Mouse (Mus musculus) lung, postnatal 0 days (tissue): ENCODE measurements around the gene Trp53i13. TPM values are rescaled to one million over a fixed set of nuclear protein-coding genes. Genes with fewer than 3 reads are reported as not detected.
A peak's percentile ranks its signal among the peaks of the same experiment; 100 is the strongest.

Experiments
- ATAC-seq: fragments of 200-750 bp; cut with Nextera tagmentation; 2 replicates; pipeline ENCODE4 v1.8.0; 2017; ENCODE audit warnings: moderate library complexity
- DNase-seq: peaks from one replicate; pipeline ENCODE4 v3.0.0-alpha.2; 2016; ENCODE audit warnings: low spot score
- H3K27ac ChIP-seq: fragments of 300-500 bp; sonication (generic); 2 replicates; pipeline ENCODE4 v1.5.1; 2014; ENCODE audit warnings: antibody characterized with exemption, mild to moderate bottlenecking, low read length, mixed read lengths
- H3K27me3 ChIP-seq: fragments of 300-500 bp; sonication (generic); replicated peaks from 2 replicates; pipeline ENCODE4 v1.6.1; 2014; ENCODE audit warnings: low read length, mixed read lengths; ENCODE audit not compliant: insufficient read depth
- H3K36me3 ChIP-seq: fragments of 300-500 bp; sonication (generic); 2 replicates; pipeline ENCODE4 v1.6.1; 2014; ENCODE audit warnings: low read length, mixed read lengths; ENCODE audit not compliant: insufficient read depth
- H3K4me1 ChIP-seq: fragments of 300-500 bp; sonication (generic); 2 replicates; pipeline ENCODE4 v1.6.1; 2014; ENCODE audit warnings: antibody characterized with exemption, low read depth, low read length, mixed read lengths; ENCODE audit not compliant: insufficient read depth
- H3K4me2 ChIP-seq: fragments of 300-500 bp; sonication (generic); replicated peaks from 2 replicates; pipeline ENCODE4 v1.6.1; 2014; ENCODE audit warnings: low read depth, mild to moderate bottlenecking, low read length, moderate library complexity, mixed read lengths
- H3K4me3 ChIP-seq: fragments of 300-500 bp; sonication (generic); 2 replicates; pipeline ENCODE4 v1.5.1; 2014; ENCODE audit warnings: low read depth, low read length
- H3K9ac ChIP-seq: fragments of 300-500 bp; sonication (generic); replicated peaks from 2 replicates; pipeline ENCODE4 v1.6.1; 2014; ENCODE audit warnings: low read depth, mild to moderate bottlenecking
- H3K9me3 ChIP-seq: fragments of 300-500 bp; sonication (generic); 2 replicates; pipeline ENCODE4 v1.6.1; 2016; ENCODE audit warnings: low read length, mixed read lengths
- CTCF ChIP-seq: IDR thresholded peaks from 2 replicates; pipeline ENCODE4 v1.5.1; 2016; ENCODE audit warnings: antibody characterized with exemption, mild to moderate bottlenecking
- EP300 ChIP-seq: IDR thresholded peaks from 2 replicates; pipeline ENCODE4 v1.6.1; 2016; ENCODE audit warnings: antibody characterized with exemption, mild to moderate bottlenecking, control low read depth
- WGBS: fragments of 180-500 bp; shearing (Covaris S2); extraction: QIAGEN DNeasy Blood & Tissue Kit; methylation state at CpG from one replicate; pipeline ENCODE4 v1.1.7; 2014; 5-methylcytosine and 5-hydroxymethylcytosine counted together
- polyA plus RNA-seq: library from polyadenylated mRNA; unstranded; fragments of >200 nt; fragmentation: Nextera tagmentation; extraction: Ambion mirVana; gene quantifications from 2 replicates; pipeline ENCODE4 v1.2.1, GENCODE M21; 2015

The Trp53i13 gene
- polyA plus RNA-seq, 1 experiment from 2014 or later = 32.9 TPM

DNA sequence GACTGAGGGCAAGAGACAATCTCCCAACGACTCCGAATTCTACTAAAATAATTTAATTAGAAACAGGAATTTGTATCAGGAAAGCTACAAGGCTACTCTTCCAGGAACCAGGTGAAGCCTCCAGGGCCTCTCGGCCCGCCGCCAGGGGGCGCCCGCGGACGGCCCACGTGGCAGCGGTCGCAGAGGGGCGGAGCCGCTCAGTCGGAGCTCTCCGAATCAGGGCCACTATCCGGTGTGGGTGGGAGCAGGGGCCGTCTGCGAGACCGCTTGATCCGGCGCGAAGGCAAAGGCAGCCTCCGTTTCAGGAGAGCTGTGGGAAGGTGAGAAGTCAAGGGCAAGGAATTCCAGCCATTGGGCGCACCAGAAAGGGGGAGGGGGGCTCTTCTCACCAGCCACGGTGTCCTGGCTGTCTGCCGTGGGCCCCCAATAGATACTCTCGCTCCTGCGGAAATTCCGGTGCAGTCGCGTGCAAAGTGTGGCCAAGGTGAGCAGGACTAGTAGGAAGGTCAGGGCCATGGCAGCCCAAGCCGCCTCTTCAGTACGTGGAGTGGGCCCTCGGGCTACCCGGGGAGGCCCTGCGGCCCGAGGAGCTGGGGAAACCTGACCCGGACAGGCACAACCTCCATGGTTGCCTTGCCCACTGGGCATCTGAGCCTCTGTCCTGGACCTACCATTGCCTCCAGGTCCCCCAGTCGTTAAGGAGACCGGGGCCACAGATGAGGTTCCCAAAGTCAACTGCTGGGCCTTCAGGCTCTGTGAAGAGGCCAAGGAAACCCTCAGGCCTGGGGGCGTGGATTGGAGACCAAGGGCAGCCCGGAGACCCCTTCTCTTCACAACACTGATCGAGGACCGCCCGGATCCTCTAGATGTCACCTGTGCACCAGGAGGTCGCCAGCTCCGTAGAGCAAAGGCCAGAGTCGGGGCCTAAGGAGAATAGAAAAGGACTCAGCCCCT is 7.4 kb downstream of the Trp53i13 start:
- H3K27ac ChIP-seq = no peak overlapping the region
- H3K4me3 ChIP-seq = 0 out of 2 replicates have a peak overlapping the region, but pooled peaks have one; percentile 20
- peaks cover 5% of the 10 kb centered on the region; the same call in 1 of the 2 replicates for H3K4me1 ChIP-seq
- peak overlapping the region; percentile 71 for H3K4me2 ChIP-seq
- DNase-seq (peak; percentile 92), ATAC-seq (peak; percentile 76)
- 19% methylated on average over 48 of the region's 49 CpGs for WGBS
- H3K36me3 ChIP-seq = peaks cover 24% of the 10 kb centered on the region; the same call in 1 of the 2 replicates
- TF ChIP-seq CTCF (peak; percentile 94), EP300 (no peak)
- no peaks in the 10 kb centered on the region for H3K27me3 ChIP-seq
- H3K9me3 ChIP-seq = no peaks in the 10 kb centered on the region
- no peak overlapping the region; the same call in 1 of the 2 replicates for H3K9ac ChIP-seq

DNA sequence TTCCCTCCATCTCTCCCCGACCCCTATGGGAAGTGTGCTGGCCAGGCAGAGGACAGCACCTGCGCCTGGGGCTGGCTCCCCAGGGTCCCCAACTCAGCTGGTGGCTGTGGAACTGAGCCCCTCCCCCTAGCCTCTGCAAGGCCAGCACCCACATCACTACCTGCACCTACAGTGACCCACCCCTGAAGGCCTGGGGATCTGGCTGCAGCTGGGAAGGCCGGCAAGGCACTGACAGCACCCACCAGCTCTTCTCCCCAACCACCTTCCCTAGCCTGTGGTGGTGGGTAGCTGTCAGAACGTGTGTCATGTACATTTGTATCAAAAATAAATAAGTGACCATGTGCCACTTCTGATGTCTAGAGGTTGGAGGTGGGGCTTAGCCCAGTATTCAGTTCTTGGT is 8.4 kb downstream of the Trp53i13 start:
- no peak for ATAC-seq
- Histone ChIP-seq H3K9me3 (no peaks in the 10 kb centered on the region), H3K4me2 (no peak overlapping the region), H3K4me3 (no peak overlapping the region), H3K27me3 (no peaks in the 10 kb centered on the region), H3K36me3 (peaks cover 29% of the 10 kb centered on the region), H3K4me1 (peaks cover 3% of the 10 kb centered on the region; the same call in 1 of the 2 replicates), H3K9ac (no peak overlapping the region), H3K27ac (no peak overlapping the region)
- 71% methylated on average over 4 of the region's 4 CpGs for WGBS
- TF ChIP-seq EP300 (no peak), CTCF (no peak)
- DNase-seq = no peak

DNA sequence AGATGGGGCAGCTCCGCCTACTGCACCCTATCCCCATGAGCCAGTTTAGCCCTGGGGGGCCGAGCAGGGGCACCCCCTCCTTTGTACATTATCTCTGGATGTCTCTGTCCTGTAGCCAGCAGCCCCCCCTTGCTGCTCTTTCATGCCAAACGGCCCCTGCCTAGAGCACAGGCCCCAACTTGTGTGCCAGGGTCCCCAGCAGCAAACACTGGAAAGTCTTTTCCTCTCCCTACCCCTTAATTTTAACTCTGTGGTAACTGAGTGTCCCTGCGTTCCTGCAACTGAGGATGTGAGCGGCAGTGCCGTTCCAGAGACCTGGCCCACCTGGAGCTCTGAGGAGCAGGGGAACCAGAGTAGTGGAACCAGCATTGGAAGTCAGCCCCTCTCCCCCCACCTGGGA is 8.8 kb downstream of the Trp53i13 start:
- Histone ChIP-seq H3K27ac (no peak overlapping the region), H3K9me3 (no peaks in the 10 kb centered on the region), H3K4me3 (no peak overlapping the region), H3K36me3 (peaks cover 29% of the 10 kb centered on the region), H3K27me3 (no peaks in the 10 kb centered on the region), H3K9ac (no peak overlapping the region), H3K4me2 (no peak overlapping the region), H3K4me1 (no peaks in the 10 kb centered on the region)
- TF ChIP-seq EP300 = no peak
- no peak for TF ChIP-seq CTCF
- ATAC-seq = no peak
- DNase-seq = no peak
- 72% methylated on average over 6 of the region's 6 CpGs for WGBS

DNA sequence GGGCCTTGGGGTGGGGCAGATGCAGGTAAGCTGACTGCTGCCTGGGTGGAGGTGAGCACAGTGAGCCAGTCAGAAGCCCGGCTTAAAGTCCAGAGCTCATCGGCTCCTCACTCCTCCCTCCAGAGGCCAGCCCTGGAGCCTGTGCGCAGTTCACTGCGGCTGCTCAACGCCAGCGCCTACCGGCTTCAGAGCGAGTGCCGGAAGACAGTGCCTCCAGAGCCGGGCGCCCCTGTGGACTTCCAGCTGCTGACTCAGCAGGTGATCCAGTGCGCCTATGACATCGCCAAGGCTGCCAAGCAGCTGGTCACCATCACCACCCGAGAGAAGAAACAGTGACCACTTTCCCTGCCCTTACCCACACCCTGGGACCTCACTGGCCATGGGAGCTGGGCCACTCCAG is 9.5 kb downstream of the Trp53i13 start:
- Histone ChIP-seq H3K4me3 (no peak overlapping the region), H3K27me3 (no peaks in the 10 kb centered on the region), H3K27ac (no peak overlapping the region), H3K9ac (no peak overlapping the region), H3K4me2 (no peak overlapping the region), H3K36me3 (peaks cover 29% of the 10 kb centered on the region), H3K9me3 (no peaks in the 10 kb centered on the region), H3K4me1 (no peaks in the 10 kb centered on the region)
- no peak for ATAC-seq
- no peak for DNase-seq
- WGBS = 82% methylated on average over 14 of the region's 14 CpGs
- TF ChIP-seq CTCF = no peak
- no peak for TF ChIP-seq EP300

GRCm38 (mm10) chr11:77505291-77505980 is 10.3 kb downstream of the Trp53i13 start:
- no peak overlapping the region for H3K27ac ChIP-seq
- peaks cover 32% of the 10 kb centered on the region for H3K36me3 ChIP-seq
- H3K9me3 ChIP-seq = no peaks in the 10 kb centered on the region
- H3K4me3 ChIP-seq = no peak overlapping the region
- ATAC-seq (no peak), DNase-seq (no peak)
- no peaks in the 10 kb centered on the region for H3K27me3 ChIP-seq
- H3K4me1 ChIP-seq = no peaks in the 10 kb centered on the region
- 86% methylated on average over 21 of the region's 22 CpGs for WGBS
- H3K9ac ChIP-seq = no peak overlapping the region
- TF ChIP-seq CTCF (no peak), EP300 (no peak)
- no peak overlapping the region for H3K4me2 ChIP-seq

DNA sequence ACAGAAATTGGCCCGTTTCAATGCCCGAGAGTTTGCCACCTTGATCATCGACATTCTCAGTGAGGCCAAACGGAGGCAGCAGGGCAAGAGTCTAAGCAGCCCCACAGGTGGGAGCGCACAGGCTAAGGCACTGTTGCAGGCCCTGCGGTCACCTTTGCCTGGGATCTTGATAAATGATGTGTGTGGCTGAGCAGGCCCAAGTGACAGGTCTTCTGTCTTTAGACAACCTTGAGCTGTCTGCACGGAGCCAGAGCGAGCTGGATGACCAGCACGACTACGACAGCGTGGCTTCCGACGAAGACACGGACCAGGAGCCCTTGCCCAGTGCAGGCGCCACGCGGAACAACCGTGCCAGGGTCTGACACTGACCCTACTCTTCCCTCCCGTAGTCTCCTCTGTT is 11.4 kb downstream of the Trp53i13 start:
- no peak overlapping the region for H3K4me3 ChIP-seq
- H3K9me3 ChIP-seq = no peaks in the 10 kb centered on the region
- no peak overlapping the region for H3K4me2 ChIP-seq
- WGBS = 95% methylated on average over 19 of the region's 19 CpGs
- H3K27ac ChIP-seq = no peak overlapping the region
- H3K36me3 ChIP-seq = peaks cover 43% of the 10 kb centered on the region
- ATAC-seq (no peak), DNase-seq (no peak)
- H3K4me1 ChIP-seq = no peaks in the 10 kb centered on the region
- no peak overlapping the region for H3K9ac ChIP-seq
- no peaks in the 10 kb centered on the region for H3K27me3 ChIP-seq
- TF ChIP-seq CTCF (no peak), EP300 (no peak)
